ENCODE assay signal across 16 mouse cellular contexts in genomic region chr4:47342632-47343031, GRCm38 (mm10). TPM values are rescaled to one million over a fixed set of nuclear protein-coding genes. Genes with fewer than 3 reads are reported as not detected.
DNase-seq lines count a peak whose midpoint lies in the region; ATAC-seq and TF ChIP-seq lines count a peak whose summit lies in the region.
"Had no signal": no experiment of that assay in that cellular context is flagged by ENCODE, and none has a peak within 500 bp of the region (broad histone marks: within the 10 kb centered on the region; RNA-seq: fewer than 3 reads in every experiment).

No protein-coding gene starts in this region.

- H3K9me3 ChIP-seq in embryonic facial prominence, embryonic 13.5 days = no peaks in the 10 kb centered on the region
- H3K9me3 ChIP-seq in embryonic facial prominence, embryonic 10.5 days = no peaks in the 10 kb centered on the region

- H3K27me3 ChIP-seq in embryonic facial prominence, embryonic 13.5 days = no peaks in the 10 kb centered on the region
- H3K27me3 ChIP-seq in embryonic facial prominence, embryonic 10.5 days (replicated peaks; ENCODE audit: low read depth, poor library complexity, severe bottlenecking) = no peaks in the 10 kb centered on the region

- no peak overlapping the region for H3K4me3 ChIP-seq in embryonic facial prominence, embryonic 13.5 days
- H3K4me3 ChIP-seq in embryonic facial prominence, embryonic 10.5 days = no peak overlapping the region
- H3K4me3 ChIP-seq in layer of hippocampus, adult 2 months = no peak overlapping the region
- H3K4me3 ChIP-seq: left cerebral cortex, adult 2 months had no signal

- H3K27ac ChIP-seq in embryonic facial prominence, embryonic 13.5 days = no peak overlapping the region
- no peak overlapping the region for H3K27ac ChIP-seq in embryonic facial prominence, embryonic 10.5 days (replicated peaks)
- H3K27ac ChIP-seq in layer of hippocampus, adult 2 months = 0 out of 2 replicates have a peak overlapping the region, but pooled peaks have one; percentile 23
- H3K27ac ChIP-seq: left cerebral cortex, adult 2 months; stomach, postnatal 0 days had no signal

- 25% methylated on average over 8 of the region's 8 CpGs for WGBS in embryonic facial prominence, embryonic 13.5 days
- WGBS in embryonic facial prominence, embryonic 10.5 days = 36% methylated on average over 8 of the region's 8 CpGs

- no peak for DNase-seq in embryonic facial prominence, embryonic 10.5 days (ENCODE audit: low spot score)
- no peak for DNase-seq in layer of hippocampus, adult 2 months (ENCODE audit: low spot score in 2 of 2)
- DNase-seq in layer of hippocampus, postnatal 25 days (ENCODE audit: extremely low spot score in 1 of 2, low spot score in 1 of 2) = no peak
- DNase-seq in thymus, postnatal 0 days (ENCODE audit: low spot score) = peak; percentile 32
- no peak for DNase-seq in thymus, adult 18-20 months
- no peak for DNase-seq in layer of hippocampus, postnatal 36 days
- DNase-seq: cerebellum, adult 11 months; cerebellum, postnatal 25 days; kidney, adult 2 months; liver; lung, embryonic 14.5 days; spleen, adult 18-20 months had no signal

- H3K4me2 ChIP-seq in embryonic facial prominence, embryonic 13.5 days = peak overlapping the region; percentile 32
- H3K4me2 ChIP-seq: lung, embryonic 14.5 days had no signal

- peaks cover 33% of the 10 kb centered on the region for H3K4me1 ChIP-seq in embryonic facial prominence, embryonic 13.5 days
- H3K4me1 ChIP-seq in embryonic facial prominence, embryonic 10.5 days = peaks cover 24% of the 10 kb centered on the region

- no peak overlapping the region for H3K9ac ChIP-seq in embryonic facial prominence, embryonic 13.5 days
- H3K9ac ChIP-seq: lung, embryonic 14.5 days had no signal

- no peak for ATAC-seq in embryonic facial prominence, embryonic 13.5 days (ENCODE audit: insufficient number of reproducible peaks, insufficient read depth, low FRiP score, low TSS enrichment, low read depth)
- ATAC-seq in activated CD4-positive, CD25-positive, alpha-beta regulatory T cell, adult 4 months = no peak

- TF ChIP-seq CTCF in layer of hippocampus, adult 2 months (conservative IDR thresholded peaks at IDR 0.05) = no peak

- no peaks in the 10 kb centered on the region for H3K36me3 ChIP-seq in embryonic facial prominence, embryonic 13.5 days
- no peaks in the 10 kb centered on the region for H3K36me3 ChIP-seq in embryonic facial prominence, embryonic 10.5 days (replicated peaks)

RNA-seq across cellular contexts. Expression of gene Tgfbr1, which starts 10.4 kb away (rescaled TPM):
- 45.1 and 45.7 TPM in 2 replicates for polyA plus RNA-seq in embryonic facial prominence, embryonic 13.5 days (2015; fragmentation: Nextera tagmentation; extraction: Ambion mirVana)
- 95.0 and 101 TPM in 2 replicates for polyA plus RNA-seq in embryonic facial prominence, embryonic 10.5 days (2016; fragmentation: Nextera tagmentation; extraction: Ambion mirVana)
- 10 to 100 TPM; 19.9 to 24.4 TPM for total RNA-seq in layer of hippocampus, adult 2 months (2021)
- total RNA-seq in layer of hippocampus, postnatal 25 days (2021) = 10 to 100 TPM; 25.2 to 28.4 TPM
- 25.7 and 26.6 TPM in 2 replicates for polyA plus RNA-seq in thymus, postnatal 0 days (2015; fragmentation: Nextera tagmentation; extraction: Ambion mirVana)
- 10 to 100 TPM; 35.2 to 38.2 TPM for polyA plus RNA-seq in activated CD4-positive, CD25-positive, alpha-beta regulatory T cell, adult 4 months (2017; shearing (Covaris generic))
- 10 to 100 TPM; 25.3 to 25.9 TPM for total RNA-seq in layer of hippocampus, postnatal 36 days (2021)
